Mouse (Mus musculus) kidney, adult 2 months (tissue): ENCODE results near the gene Nek7. TPM values are rescaled to one million over a fixed set of nuclear protein-coding genes. Genes with fewer than 3 reads are reported as not detected.
A peak's percentile ranks its signal among the peaks of the same experiment; 100 is the strongest.

Source experiments
- DNase-seq: peaks from one replicate; pipeline ENCODE4 v3.0.0; 2021
- H3K27ac ChIP-seq: fragments of 200-500 bp; 2 replicates; pipeline ENCODE4 v1.5.1; 2012; ENCODE audit warnings: low read depth, low read length, control low read depth, inconsistent platforms; ENCODE audit not compliant: insufficient read depth
- H3K27me3 ChIP-seq: fragments of 200-500 bp; replicated peaks from 2 replicates; pipeline ENCODE4 v1.6.1; 2012; ENCODE audit warnings: mild to moderate bottlenecking, moderate library complexity, low read length, inconsistent platforms; ENCODE audit not compliant: control insufficient read depth, insufficient read depth
- H3K36me3 ChIP-seq: fragments of 200-500 bp; 2 replicates; pipeline ENCODE4 v1.6.1; 2012; ENCODE audit warnings: mild to moderate bottlenecking, moderate library complexity, low read length, inconsistent platforms; ENCODE audit not compliant: control insufficient read depth, insufficient read depth
- H3K4me1 ChIP-seq: fragments of 200-500 bp; 2 replicates; pipeline ENCODE4 v1.6.1; 2011; ENCODE audit warnings: low read length; ENCODE audit not compliant: control insufficient read depth, insufficient read depth
- H3K4me3 ChIP-seq: fragments of 200-500 bp; 2 replicates; pipeline ENCODE4 v1.5.1; 2011; ENCODE audit warnings: mild to moderate bottlenecking, low read depth, low read length, control low read depth; ENCODE audit not compliant: insufficient read depth
- CTCF ChIP-seq: fragments of 200-500 bp; conservative IDR thresholded peaks from 2 replicates; pipeline ENCODE4 v1.5.1; 2011; ENCODE audit warnings: low read depth, mild to moderate bottlenecking, control low read depth, low read length, moderate library complexity, mixed read lengths; ENCODE audit not compliant: insufficient read depth, insufficient read length
- POLR2A ChIP-seq: fragments of 200-500 bp; IDR thresholded peaks from one replicate; pipeline ENCODE4 v1.6.1; 2011; ENCODE audit warnings: low read depth, low read length, control low read depth
- WGBS: fragments of 180-500 bp; shearing (Covaris S2); methylation state at CpG from one replicate; pipeline ENCODE4 v1.1.7; 2018; 5-methylcytosine and 5-hydroxymethylcytosine counted together
- polyA plus RNA-seq: library from polyadenylated mRNA; depleted of rRNA; stranded (reverse); fragments of >200 nt; gene quantifications from 2 replicates; pipeline ENCODE4 v1.2.3, GENCODE M21; 2012

The Nek7 gene
- polyA plus RNA-seq, 1 experiment = 17.1 TPM

DNA sequence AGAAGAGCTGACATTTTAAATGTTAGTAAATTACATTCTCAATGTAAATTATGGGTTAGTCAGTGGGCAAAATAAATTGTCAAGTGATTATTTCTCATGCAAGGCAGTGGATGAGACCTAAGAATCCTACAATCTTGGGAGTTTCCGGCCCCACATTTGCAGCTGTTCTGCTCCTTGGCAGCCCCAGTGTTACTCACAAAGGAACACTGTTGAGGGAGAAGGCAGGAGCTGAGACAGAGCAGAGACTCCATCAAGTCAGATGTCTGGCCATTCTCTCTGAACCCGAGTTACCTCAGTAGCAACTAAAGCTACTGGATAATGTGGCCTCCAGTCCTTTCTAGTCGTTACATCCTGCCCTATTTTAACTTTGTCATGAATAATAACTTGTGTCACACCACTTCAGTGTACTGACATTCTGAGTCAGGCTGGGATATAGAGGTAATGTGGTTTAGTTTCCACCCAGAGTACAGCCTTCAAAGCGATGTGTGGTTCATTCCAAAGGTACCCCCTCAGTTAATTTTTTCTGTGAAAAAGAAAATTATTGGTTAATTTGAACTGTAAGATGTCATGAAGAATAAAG lies 23.7 kb downstream of the Nek7 start:
- H3K27me3 ChIP-seq = no peaks in the 10 kb centered on the region
- 63% methylated on average over 4 of the region's 4 CpGs for whole genome bisulfite sequencing

DNA sequence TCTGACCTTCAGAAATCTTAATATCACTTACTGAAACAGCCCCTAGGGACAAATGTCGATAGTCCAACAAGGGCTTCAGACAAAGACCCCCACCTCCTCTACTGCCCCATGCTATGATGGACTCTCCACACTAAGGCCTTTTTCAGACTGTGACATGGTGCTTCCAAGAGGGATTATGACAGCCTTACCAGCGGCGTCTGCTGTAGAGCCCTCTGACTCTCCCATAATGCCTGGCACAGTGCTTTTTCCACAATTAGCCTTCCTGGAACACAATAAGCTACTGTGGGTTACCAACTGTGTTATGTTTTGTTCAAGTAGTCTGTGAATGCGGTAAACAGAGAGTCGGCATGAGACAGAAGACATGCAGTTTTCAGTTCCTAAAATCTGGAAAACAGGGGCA lies 25.0 kb downstream of the Nek7 start:
- WGBS = 92% methylated on average over 5 of the region's 5 CpGs
- Histone ChIP-seq H3K4me1 (peaks cover 10% of the 10 kb centered on the region), H3K27ac (no peak overlapping the region), H3K36me3 (no peaks in the 10 kb centered on the region), H3K27me3 (no peaks in the 10 kb centered on the region), H3K4me3 (no peak overlapping the region)
- no peak for TF ChIP-seq CTCF
- no peak for TF ChIP-seq POLR2A
- no peak for DNase-seq

More for the DNA sequence above, 23.7 kb downstream of the Nek7 start:
- no peaks in the 10 kb centered on the region for H3K36me3 ChIP-seq
- no peak for DNase-seq
- H3K4me3 ChIP-seq = no peak overlapping the region
- TF ChIP-seq CTCF (no peak), POLR2A (no peak)
- H3K4me1 ChIP-seq = peaks cover 12% of the 10 kb centered on the region
- H3K27ac ChIP-seq = no peak overlapping the region

DNA sequence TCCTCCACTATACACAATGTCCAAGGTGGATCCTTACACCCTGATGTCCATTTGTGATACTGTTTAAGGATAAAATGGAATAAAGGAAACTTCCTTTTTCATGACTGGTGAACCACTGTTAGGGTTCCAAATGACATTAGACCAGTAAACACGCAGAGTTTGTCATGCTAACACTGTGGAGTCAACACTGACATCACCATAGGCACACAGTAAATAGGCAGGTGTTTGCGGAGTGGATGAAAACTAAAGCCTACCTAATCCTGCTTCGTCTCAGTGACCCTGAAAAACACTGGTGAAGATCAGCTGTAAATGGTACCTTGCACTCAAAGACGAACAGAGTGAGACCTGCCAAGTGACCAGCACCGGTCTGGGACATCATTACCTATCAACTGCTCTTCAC lies 26.0 kb downstream of the Nek7 start:
- DNase-seq = no peak
- H3K27me3 ChIP-seq = no peaks in the 10 kb centered on the region
- TF ChIP-seq POLR2A (no peak), CTCF (no peak)
- peaks cover 17% of the 10 kb centered on the region for H3K4me1 ChIP-seq
- 75% methylated on average over 5 of the region's 5 CpGs for WGBS
- no peak overlapping the region for H3K27ac ChIP-seq
- no peak overlapping the region for H3K4me3 ChIP-seq
- no peaks in the 10 kb centered on the region for H3K36me3 ChIP-seq

DNA sequence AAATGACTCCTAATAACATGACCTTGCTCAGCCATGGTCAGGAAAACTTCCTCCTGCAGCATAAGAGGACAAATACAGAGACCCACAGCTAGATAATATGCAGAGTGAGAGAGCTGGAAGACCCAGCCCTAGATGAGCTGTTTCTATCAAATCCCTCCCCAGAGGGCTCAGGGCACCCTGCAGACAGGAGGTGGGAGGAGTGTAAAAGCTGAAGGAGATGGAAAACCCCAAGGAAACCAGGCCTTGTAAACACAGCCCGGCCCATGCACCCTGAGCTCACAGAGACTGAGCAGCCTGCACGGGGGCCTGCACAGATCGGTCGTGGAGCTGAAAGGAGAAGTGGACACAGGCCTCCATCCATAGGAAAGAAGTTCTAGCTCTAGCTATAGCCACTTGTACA lies 27.5 kb downstream of the Nek7 start:
- TF ChIP-seq POLR2A (no peak), CTCF (no peak)
- Histone ChIP-seq H3K36me3 (no peaks in the 10 kb centered on the region), H3K4me3 (no peak overlapping the region), H3K4me1 (peaks cover 20% of the 10 kb centered on the region; the same call in 1 of the 2 replicates), H3K27me3 (no peaks in the 10 kb centered on the region), H3K27ac (no peak overlapping the region)
- DNase-seq = no peak
- 86% methylated on average over 4 of the region's 4 CpGs for WGBS

DNA sequence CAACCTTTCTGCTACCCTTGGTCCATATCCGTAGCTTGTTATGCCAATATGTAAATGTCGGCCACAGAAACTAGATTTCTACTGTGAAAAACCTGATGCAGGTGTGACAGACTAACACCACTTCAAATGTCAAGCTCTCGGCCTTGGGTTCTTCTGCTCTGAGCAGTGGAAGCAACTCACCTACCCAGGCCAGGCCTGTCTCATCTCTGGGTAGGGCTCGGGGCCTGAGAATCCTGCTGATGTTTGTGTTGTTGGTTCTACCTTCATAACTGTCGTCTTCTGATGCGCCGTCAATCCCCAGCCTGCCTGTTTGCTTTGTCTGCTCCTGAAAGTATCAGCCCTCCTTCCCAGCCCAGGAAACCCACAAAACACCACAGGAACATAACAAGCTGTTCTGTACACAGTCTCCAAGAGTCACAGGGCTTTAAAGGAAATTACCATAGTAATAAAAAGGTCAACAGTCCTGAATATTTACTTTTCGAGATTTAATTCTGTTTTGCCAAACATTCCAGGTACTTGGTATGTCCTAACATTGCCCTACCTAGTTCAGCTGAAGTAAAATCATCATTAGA lies 29.4 kb downstream of the Nek7 start:
- no peak for DNase-seq
- Histone ChIP-seq H3K27ac (no peak overlapping the region), H3K4me1 (peaks cover 24% of the 10 kb centered on the region; the same call in 1 of the 2 replicates), H3K36me3 (no peaks in the 10 kb centered on the region), H3K4me3 (no peak overlapping the region), H3K27me3 (no peaks in the 10 kb centered on the region)
- no peak for TF ChIP-seq POLR2A
- no peak for TF ChIP-seq CTCF
- WGBS = 79% methylated on average over 8 of the region's 8 CpGs

DNA sequence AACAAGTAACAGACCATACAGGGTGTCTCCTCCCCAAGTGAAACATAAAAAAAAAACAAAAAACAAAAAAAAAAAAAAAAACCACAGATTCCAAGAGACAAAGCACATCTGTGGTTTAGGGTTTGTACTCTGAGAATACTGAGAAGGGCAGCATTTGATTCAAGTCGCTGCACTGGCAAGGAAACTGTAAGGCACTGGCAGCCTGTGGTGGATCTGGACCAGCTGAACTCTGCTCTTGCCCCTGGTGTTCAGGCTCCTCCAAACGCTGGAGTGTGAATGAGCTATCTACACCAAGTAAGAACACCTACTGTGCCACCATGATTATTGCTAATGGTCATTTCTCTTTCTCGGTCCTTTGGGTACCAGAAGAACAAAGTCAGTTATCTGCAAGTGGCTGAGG lies 30.8 kb downstream of the Nek7 start:
- Histone ChIP-seq H3K36me3 (no peaks in the 10 kb centered on the region), H3K27me3 (no peaks in the 10 kb centered on the region), H3K4me1 (peaks cover 23% of the 10 kb centered on the region; the same call in 1 of the 2 replicates), H3K4me3 (no peak overlapping the region), H3K27ac (no peak overlapping the region)
- DNase-seq = peak; percentile 67
- WGBS = 67% methylated on average over 3 of the region's 3 CpGs
- TF ChIP-seq POLR2A (no peak), CTCF (no peak)

DNA sequence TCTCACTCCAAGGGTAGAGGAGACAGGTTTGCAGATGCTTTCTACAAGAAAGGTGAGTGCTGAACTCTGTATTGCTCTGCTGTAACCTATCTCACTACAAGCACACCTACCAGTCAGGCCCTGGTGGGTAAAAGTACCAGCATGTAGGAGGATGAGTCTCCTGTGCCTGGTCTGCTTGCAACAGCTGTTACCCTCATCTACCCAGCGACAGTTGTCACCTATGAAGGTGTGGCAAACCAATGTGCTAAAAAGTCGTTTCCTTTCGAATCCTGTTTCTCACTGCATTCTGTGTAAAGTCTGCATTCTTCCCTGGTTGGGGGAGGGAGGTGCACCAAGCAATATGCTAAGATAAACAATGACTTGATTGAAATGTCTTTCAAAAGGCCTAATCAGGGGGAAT lies 32.1 kb downstream of the Nek7 start:
- no peak for TF ChIP-seq POLR2A
- Histone ChIP-seq H3K27me3 (no peaks in the 10 kb centered on the region), H3K36me3 (no peaks in the 10 kb centered on the region), H3K4me1 (peaks cover 24% of the 10 kb centered on the region; the same call in 1 of the 2 replicates), H3K4me3 (no peak overlapping the region), H3K27ac (no peak overlapping the region)
- WGBS = 43% methylated on average over 3 of the region's 3 CpGs
- no peak for DNase-seq

DNA sequence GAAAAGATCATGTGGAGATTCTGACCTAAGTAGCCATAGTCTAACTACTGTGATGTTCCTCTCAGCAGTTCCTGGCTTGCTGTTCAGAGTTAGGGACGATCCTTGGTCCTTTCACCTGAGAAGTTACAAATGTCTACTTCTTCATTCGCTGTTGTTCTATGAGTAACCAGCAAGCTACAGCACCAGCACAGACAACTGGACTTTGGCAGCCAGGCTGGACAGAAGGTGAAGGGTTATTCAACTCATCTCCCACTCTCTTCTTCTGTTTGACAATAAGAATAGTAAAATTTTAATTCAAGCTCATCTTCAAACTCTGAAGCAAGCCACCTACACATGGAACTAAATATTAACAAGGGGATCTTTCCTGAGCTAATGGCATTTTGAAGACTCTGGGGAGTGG lies 33.0 kb downstream of the Nek7 start:
- H3K27ac ChIP-seq = no peak overlapping the region; the same call in 1 of the 2 replicates
- H3K4me3 ChIP-seq = no peak overlapping the region
- TF ChIP-seq CTCF (no peak), POLR2A (no peak)
- no peaks in the 10 kb centered on the region for H3K27me3 ChIP-seq
- WGBS = 62% methylated on average over 2 of the region's 2 CpGs
- H3K36me3 ChIP-seq = no peaks in the 10 kb centered on the region
- DNase-seq = peak; percentile 73
- peaks cover 24% of the 10 kb centered on the region; the same call in 1 of the 2 replicates for H3K4me1 ChIP-seq
